Mouse (Mus musculus) neural tube, embryonic 13.5 days (tissue): ENCODE measurements around the gene Eml1. TPM values are rescaled to one million over a fixed set of nuclear protein-coding genes. Genes with fewer than 3 reads are reported as not detected.
A peak's percentile ranks its signal among the peaks of the same experiment; 100 is the strongest.

Source experiments
- ATAC-seq: fragments of 200-750 bp; cut with Nextera tagmentation; 2 replicates; pipeline ENCODE4 v1.8.0; 2017; ENCODE audit warnings: low read depth, mild to moderate bottlenecking, moderate TSS enrichment, moderate library complexity
- H3K27ac ChIP-seq: fragments of 300-500 bp; sonication (generic); replicated peaks from 2 replicates; pipeline ENCODE4 v1.5.1; 2015; ENCODE audit warnings: moderate library complexity, mild to moderate bottlenecking, inconsistent platforms
- H3K27me3 ChIP-seq: fragments of 300-500 bp; sonication (generic); 2 replicates; pipeline ENCODE4 v1.6.1; 2015; ENCODE audit warnings: mild to moderate bottlenecking, inconsistent platforms
- H3K36me3 ChIP-seq: fragments of 300-500 bp; sonication (generic); 2 replicates; pipeline ENCODE4 v1.6.1; 2015; ENCODE audit warnings: mild to moderate bottlenecking, inconsistent platforms
- H3K4me1 ChIP-seq: fragments of 300-500 bp; sonication (generic); replicated peaks from 2 replicates; pipeline ENCODE4 v1.6.1; 2015; ENCODE audit warnings: inconsistent platforms
- H3K4me2 ChIP-seq: fragments of 300-500 bp; sonication (generic); 2 replicates; pipeline ENCODE4 v1.6.1; 2015; ENCODE audit warnings: inconsistent platforms, mild to moderate bottlenecking, moderate library complexity
- H3K4me3 ChIP-seq: fragments of 300-500 bp; sonication (generic); 2 replicates; pipeline ENCODE4 v1.5.1; 2015; ENCODE audit warnings: mild to moderate bottlenecking, inconsistent platforms
- H3K9ac ChIP-seq: fragments of 300-500 bp; sonication (generic); 2 replicates; pipeline ENCODE4 v1.6.1; 2015; ENCODE audit warnings: moderate library complexity, mild to moderate bottlenecking, inconsistent platforms
- H3K9me3 ChIP-seq: fragments of 300-500 bp; sonication (generic); 2 replicates; pipeline ENCODE4 v1.6.1; 2016; ENCODE audit warnings: inconsistent platforms
- WGBS: fragments of 180-500 bp; shearing (Covaris S2); methylation state at CpG from one replicate; pipeline ENCODE4 v1.1.7; 2015; 5-methylcytosine and 5-hydroxymethylcytosine counted together
- polyA plus RNA-seq: library from polyadenylated mRNA; unstranded; fragments of >200 nt; fragmentation: Nextera tagmentation; extraction: Ambion mirVana; gene quantifications from 2 replicates; pipeline ENCODE4 v1.2.1, GENCODE M21; 2015

The Eml1 gene
- 91.4 and 94.3 TPM in 2 replicates for polyA plus RNA-seq

DNA sequence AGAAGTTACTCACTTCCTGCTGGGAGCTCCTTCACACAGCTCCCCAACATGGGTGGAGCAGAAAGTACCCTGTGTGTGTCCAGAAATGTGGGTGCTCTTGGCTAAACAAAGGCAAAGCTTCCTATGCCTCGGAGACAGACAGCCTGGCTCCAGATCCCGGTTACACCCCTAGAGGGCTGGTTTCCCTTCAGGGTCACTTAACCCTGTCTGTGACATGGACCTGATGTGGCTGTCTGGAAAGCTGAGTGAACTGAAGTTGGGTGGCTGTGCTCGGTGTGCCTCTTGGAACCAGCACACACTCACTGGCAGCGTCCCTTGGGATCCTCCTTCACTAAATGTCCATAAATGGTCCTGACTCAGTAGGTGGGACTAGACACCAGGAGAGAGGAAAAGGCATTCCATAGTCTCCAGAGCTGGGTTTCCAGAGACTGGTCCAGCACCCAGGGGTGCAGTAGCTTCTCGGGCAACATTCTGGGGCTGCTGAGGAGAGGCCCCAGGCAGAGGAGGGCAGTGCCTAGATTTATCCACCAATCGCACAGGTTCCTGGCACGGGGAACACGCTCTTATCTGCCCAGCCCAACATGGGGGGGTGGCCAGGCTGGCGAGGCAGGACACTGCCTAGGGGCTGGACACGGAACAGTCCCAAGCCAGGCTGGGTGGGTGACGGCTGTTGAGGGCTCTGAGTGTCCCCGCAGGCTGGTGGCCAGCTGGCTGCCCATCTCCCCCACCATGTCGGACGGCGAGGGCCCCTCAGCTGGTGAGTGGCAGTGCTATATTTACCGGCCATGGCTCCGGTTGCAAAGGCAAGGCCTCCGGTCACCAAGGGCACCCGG lies at the start of gene Eml1:
Gene Eml1, plus strand, starts transcription at position 362 of the 833 bp plus-strand sequence.
- H3K9me3 ChIP-seq: no peaks in the 10 kb centered on the region
- H3K4me3 ChIP-seq: no peak within 1 kb of the TSS
- no peak for ATAC-seq
- H3K36me3 ChIP-seq: no peaks in the 10 kb centered on the region
- H3K9ac ChIP-seq: no peak within 1 kb of the TSS
- H3K27me3 ChIP-seq: no peaks in the 10 kb centered on the region
- H3K4me2 ChIP-seq: no peak within 1 kb of the TSS
- no peak within 1 kb of the TSS for H3K27ac ChIP-seq
- H3K4me1 ChIP-seq: peaks cover 44% of the 10 kb centered on the region
- 80% methylated on average over 19 of the region's 19 CpGs for WGBS

DNA sequence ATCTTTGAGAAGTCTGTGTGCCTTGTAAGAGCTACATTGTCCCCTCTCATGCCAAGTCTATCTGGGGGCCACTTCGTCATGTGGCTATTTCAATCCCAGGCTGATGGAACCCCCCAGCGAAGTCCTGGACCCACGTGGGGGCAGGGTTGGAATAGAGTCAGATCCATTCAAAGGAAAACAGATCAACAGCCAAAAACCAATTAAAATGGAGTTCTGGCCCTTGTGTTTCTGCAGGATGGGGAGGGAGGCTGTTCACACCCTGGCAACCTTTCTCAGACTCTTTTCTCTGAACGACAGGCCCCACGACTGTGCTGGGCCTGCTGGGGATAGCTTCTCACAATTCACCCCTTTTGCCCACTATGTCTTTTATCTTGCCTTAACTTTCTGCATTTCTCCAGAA lies 44.4 kb upstream of the Eml1 start:
- Histone ChIP-seq H3K4me1 (peaks cover 29% of the 10 kb centered on the region), H3K9ac (no peak overlapping the region), H3K4me2 (no peak overlapping the region), H3K9me3 (no peaks in the 10 kb centered on the region), H3K36me3 (no peaks in the 10 kb centered on the region), H3K27me3 (peaks cover 44% of the 10 kb centered on the region), H3K4me3 (no peak overlapping the region), H3K27ac (no peak overlapping the region)
- WGBS: 51% methylated on average over 5 of the region's 5 CpGs
- no peak for ATAC-seq

DNA sequence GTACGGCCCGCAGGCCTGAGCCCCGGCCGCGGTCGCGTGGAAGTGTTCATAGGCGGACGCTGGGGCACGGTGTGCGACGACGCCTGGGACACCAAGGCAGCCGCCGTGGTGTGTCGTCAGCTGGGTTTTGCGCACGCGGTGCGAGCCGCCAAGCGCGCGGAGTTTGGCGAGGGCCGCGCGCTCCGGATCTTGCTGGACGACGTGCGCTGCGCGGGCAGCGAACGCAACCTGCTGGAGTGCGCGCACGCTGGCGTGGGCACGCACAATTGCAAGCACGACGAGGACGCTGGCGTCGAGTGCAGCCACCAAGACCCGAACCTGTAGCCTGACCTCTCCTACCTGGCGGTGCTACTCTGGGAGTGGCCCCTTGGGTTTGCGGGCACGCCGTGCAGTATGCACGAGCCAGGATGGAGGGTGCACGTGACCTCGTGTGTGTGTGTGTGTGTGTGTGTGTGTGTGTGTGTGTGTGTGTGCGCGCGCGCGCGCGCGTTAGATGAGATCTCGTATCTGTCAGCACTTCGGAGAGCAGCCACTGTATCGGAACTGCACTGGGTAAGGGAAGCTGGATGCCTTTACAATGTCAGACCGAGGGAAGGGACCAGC lies 42.8 kb upstream of the Eml1 start:
- H3K36me3 ChIP-seq: no peaks in the 10 kb centered on the region
- H3K4me1 ChIP-seq: peaks cover 27% of the 10 kb centered on the region
- WGBS: 2% methylated on average over 66 of the region's 66 CpGs
- no peak overlapping the region for H3K27ac ChIP-seq
- H3K9me3 ChIP-seq: no peaks in the 10 kb centered on the region
- peak overlapping the region; percentile 64 for H3K4me2 ChIP-seq
- peak; percentile 68 for ATAC-seq
- peak overlapping the region; percentile 62 for H3K9ac ChIP-seq
- peak overlapping the region; percentile 42 for H3K4me3 ChIP-seq
- peaks cover 44% of the 10 kb centered on the region for H3K27me3 ChIP-seq

- Histone ChIP-seq H3K27ac (peak overlapping the region; percentile 19; the same call in 1 of the 2 replicates), H3K27me3 (peaks cover 31% of the 10 kb centered on the region), H3K9me3 (no peaks in the 10 kb centered on the region), H3K9ac (peak overlapping the region; percentile 22; the same call in 1 of the 2 replicates), H3K36me3 (no peaks in the 10 kb centered on the region), H3K4me2 (peak overlapping the region; percentile 96), H3K4me1 (peaks cover 31% of the 10 kb centered on the region), H3K4me3 (peak overlapping the region; percentile 66)
- WGBS: under 1% methylated on average over 16 of the region's 16 CpGs
- ATAC-seq: peak; percentile 29
Observed at GRCm38 (mm10) chr12:108333056-108333455, 37.7 kb upstream of the Eml1 start.

GRCm38 (mm10) chr12:108333481-108333882 lies 37.3 kb upstream of the Eml1 start:
- Histone ChIP-seq H3K4me2 (peak overlapping the region; percentile 96), H3K4me1 (peaks cover 27% of the 10 kb centered on the region), H3K36me3 (no peaks in the 10 kb centered on the region), H3K27ac (peak overlapping the region; percentile 19; the same call in 1 of the 2 replicates), H3K9me3 (no peaks in the 10 kb centered on the region), H3K27me3 (peaks cover 28% of the 10 kb centered on the region), H3K4me3 (peak overlapping the region; percentile 66), H3K9ac (peak overlapping the region; percentile 22; the same call in 1 of the 2 replicates)
- peak; percentile 33 for ATAC-seq
- 1% methylated on average over 22 of the region's 22 CpGs for WGBS

- H3K36me3 ChIP-seq: no peaks in the 10 kb centered on the region
- 1% methylated on average over 43 of the region's 56 CpGs for WGBS
- ATAC-seq: peak; percentile 91
- H3K4me3 ChIP-seq: peak within 1 kb of the TSS; percentile 66
- H3K9ac ChIP-seq: peak within 1 kb of the TSS; percentile 83
- H3K27ac ChIP-seq: peak within 1 kb of the TSS; percentile 73
- H3K27me3 ChIP-seq: peaks cover 23% of the 10 kb centered on the region
- no peaks in the 10 kb centered on the region for H3K9me3 ChIP-seq
- peak within 1 kb of the TSS; percentile 96 for H3K4me2 ChIP-seq
- peaks cover 27% of the 10 kb centered on the region for H3K4me1 ChIP-seq
Observed at GRCm38 (mm10) chr12:108333895-108334445, 36.8 kb upstream of the Eml1 start, which contains the start of gene Cyp46a1. TSS of gene Cyp46a1 (plus strand) at chr12:108334381.

DNA sequence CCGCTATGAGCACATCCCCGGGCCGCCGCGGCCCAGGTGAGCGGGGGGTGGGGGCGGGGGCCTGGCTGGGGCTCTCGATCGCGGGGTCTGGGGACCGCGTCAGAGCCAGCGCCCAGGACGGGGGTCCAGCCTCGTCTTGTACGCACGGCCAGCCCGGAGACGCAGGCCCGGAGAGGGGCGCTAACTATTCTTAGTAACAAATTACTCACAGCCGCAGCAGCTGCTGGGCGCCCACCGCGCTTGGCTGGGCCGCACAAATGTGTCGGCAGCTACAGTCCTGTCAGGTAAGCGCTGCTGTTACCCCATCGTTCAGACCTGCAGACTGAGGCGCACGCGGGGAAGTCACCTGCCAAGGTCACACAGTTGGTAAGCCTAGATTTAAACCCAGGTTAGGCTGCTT lies 36.2 kb upstream of the Eml1 start:
- Histone ChIP-seq H3K9me3 (no peaks in the 10 kb centered on the region), H3K4me2 (peak overlapping the region; percentile 96), H3K27ac (peak overlapping the region; percentile 73), H3K4me1 (peaks cover 28% of the 10 kb centered on the region), H3K36me3 (no peaks in the 10 kb centered on the region), H3K27me3 (peaks cover 18% of the 10 kb centered on the region), H3K4me3 (peak overlapping the region; percentile 66), H3K9ac (peak overlapping the region; percentile 83)
- no peak; the same call in none of the 2 replicates for ATAC-seq
- under 1% methylated on average over 31 of the region's 32 CpGs for WGBS

DNA sequence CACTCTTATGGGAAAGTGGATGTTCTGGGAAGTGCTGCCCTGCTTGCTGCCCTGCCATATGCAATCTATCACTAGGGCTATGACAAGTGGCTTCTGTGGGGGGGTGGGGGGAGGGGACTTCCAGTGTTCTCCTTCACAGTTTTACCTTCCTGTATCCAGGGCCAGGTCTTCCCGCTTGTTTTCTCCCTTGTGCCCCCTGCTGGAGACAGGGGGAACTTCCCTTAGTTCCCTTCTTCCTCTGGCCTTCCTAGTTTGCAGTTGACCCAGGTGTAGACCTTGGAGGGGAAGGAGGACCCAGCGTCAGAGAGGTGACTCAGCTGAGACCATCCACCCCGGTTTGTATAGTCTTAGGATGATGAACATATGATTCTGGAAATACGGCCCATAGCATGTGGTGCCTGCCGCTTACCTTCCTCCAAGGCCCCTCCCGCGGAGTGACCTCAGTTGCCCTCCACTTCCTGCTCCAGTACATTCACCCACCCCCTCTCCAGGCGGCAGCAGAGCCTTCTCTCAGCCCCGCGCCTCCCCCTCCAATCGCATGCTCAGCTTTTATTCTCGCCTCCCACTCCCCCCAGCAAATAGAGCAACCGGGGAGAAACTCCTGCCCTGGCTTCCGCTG lies 32.1 kb upstream of the Eml1 start:
- ATAC-seq: no peak
- Histone ChIP-seq H3K27me3 (peaks cover 10% of the 10 kb centered on the region; the same call in 1 of the 2 replicates), H3K4me3 (no peak overlapping the region), H3K9ac (no peak overlapping the region), H3K36me3 (no peaks in the 10 kb centered on the region), H3K4me1 (peaks cover 14% of the 10 kb centered on the region), H3K27ac (no peak overlapping the region), H3K4me2 (no peak overlapping the region), H3K9me3 (no peaks in the 10 kb centered on the region)
- 29% methylated on average over 14 of the region's 14 CpGs for WGBS

GRCm38 (mm10) chr12:108348151-108348550 lies 22.6 kb upstream of the Eml1 start:
- no peak for ATAC-seq
- no peak overlapping the region for H3K4me2 ChIP-seq
- no peak overlapping the region for H3K9ac ChIP-seq
- peaks cover 10% of the 10 kb centered on the region for H3K4me1 ChIP-seq
- peaks cover 22% of the 10 kb centered on the region for H3K27me3 ChIP-seq
- no peaks in the 10 kb centered on the region for H3K9me3 ChIP-seq
- no peak overlapping the region for H3K4me3 ChIP-seq
- no peaks in the 10 kb centered on the region for H3K36me3 ChIP-seq
- 90% methylated on average over 8 of the region's 8 CpGs for WGBS
- H3K27ac ChIP-seq: no peak overlapping the region

- Histone ChIP-seq H3K4me3 (no peak overlapping the region), H3K4me1 (peaks cover 10% of the 10 kb centered on the region), H3K27me3 (peaks cover 30% of the 10 kb centered on the region), H3K27ac (no peak overlapping the region), H3K4me2 (no peak overlapping the region), H3K9ac (no peak overlapping the region), H3K9me3 (no peaks in the 10 kb centered on the region), H3K36me3 (no peaks in the 10 kb centered on the region)
- 64% methylated on average over 5 of the region's 5 CpGs for WGBS
- ATAC-seq: no peak
Observed at GRCm38 (mm10) chr12:108349026-108349425, 21.7 kb upstream of the Eml1 start.

- 84% methylated on average over 10 of the region's 10 CpGs for WGBS
- peaks cover 10% of the 10 kb centered on the region for H3K4me1 ChIP-seq
- no peaks in the 10 kb centered on the region for H3K36me3 ChIP-seq
- no peak overlapping the region for H3K4me2 ChIP-seq
- peaks cover 36% of the 10 kb centered on the region for H3K27me3 ChIP-seq
- H3K9ac ChIP-seq: no peak overlapping the region
- H3K9me3 ChIP-seq: no peaks in the 10 kb centered on the region; the same call in 1 of the 2 replicates
- no peak overlapping the region for H3K27ac ChIP-seq
- H3K4me3 ChIP-seq: no peak overlapping the region
- no peak for ATAC-seq
Observed at GRCm38 (mm10) chr12:108350931-108351330, 19.8 kb upstream of the Eml1 start.
